Mouse (Mus musculus) layer of hippocampus, adult 8-10 months (tissue): Measurements from ENCODE around the gene Ctc1. TPM values are rescaled to one million over a fixed set of nuclear protein-coding genes. Genes with fewer than 3 reads are reported as not detected.

Experiments
- DNase-seq, 2 experiments: peaks; one replicate each; pipeline ENCODE4 v3.0.0; 2022; ENCODE audit warnings: low spot score in 2 of 2
- total RNA-seq, 4 experiments: library from RNA; stranded (reverse); gene quantifications; 2 replicates each; pipeline ENCODE4 v1.2.4; 2022

Gene Ctc1
- total RNA-seq, 4 experiments from 2014 or later: 39.8 to 46.9 (median 41.8) TPM

DNA sequence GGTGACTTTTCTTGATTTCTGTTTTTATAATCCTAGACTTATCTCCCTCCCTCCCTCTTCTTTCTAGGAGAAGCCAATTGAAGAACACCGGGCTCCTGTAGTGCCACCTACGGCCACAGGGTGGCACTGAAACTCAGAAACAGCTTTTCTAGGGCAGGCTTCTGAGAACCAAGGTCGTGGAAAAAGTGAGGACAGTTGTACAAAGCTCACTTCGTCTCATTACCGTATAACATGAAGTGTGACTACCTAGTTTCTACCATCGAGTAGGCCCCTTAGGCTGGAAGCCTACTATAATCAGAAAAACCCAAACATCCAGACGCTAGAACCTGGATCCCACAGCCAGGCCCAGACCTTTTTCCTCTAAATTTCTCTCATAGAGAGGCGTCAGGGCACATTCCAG, 51.2 kb downstream of the Ctc1 start:
- peak; percentile 80 to 91 for DNase-seq

DNA sequence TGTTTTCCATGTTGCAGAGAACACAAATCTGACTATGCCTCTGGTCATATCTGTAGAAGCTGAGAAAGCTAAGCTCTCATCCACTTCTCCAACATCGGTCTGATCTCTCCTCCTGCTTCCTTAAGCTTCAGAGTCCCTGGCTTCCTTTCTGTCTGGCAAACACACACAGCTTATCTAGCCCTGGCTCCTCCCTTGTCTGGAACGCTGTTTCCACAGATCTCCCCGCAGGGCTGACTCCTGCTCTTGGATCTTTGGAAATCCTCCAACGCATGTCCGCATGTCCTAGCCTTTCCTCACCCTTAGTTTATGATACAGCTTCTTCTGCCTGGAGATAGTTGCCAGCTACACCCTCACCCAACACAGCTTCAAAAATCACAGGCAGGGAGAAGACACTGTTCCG, 51.9 kb downstream of the Ctc1 start:
- no peak for DNase-seq

DNA sequence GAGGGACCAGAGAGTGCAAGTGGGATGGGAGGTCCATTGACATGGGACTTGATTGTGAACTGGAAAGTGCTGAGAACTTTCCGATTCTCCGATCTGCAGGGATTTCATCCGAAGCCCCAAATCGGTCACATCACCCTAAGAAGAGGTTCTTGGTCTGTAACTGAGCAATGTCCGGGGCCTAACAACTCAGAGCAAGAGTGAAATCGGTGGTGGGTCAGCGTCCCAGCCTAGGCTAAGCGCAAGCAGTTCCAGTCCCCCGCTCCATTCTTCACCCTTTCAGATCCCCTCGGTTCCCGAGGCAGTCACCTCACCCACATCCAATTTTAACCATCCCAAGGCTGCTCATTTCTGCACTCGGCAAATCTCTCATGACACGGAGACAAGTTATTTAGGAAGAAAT, 54.4 kb downstream of the Ctc1 start:
- no peak for DNase-seq

DNA sequence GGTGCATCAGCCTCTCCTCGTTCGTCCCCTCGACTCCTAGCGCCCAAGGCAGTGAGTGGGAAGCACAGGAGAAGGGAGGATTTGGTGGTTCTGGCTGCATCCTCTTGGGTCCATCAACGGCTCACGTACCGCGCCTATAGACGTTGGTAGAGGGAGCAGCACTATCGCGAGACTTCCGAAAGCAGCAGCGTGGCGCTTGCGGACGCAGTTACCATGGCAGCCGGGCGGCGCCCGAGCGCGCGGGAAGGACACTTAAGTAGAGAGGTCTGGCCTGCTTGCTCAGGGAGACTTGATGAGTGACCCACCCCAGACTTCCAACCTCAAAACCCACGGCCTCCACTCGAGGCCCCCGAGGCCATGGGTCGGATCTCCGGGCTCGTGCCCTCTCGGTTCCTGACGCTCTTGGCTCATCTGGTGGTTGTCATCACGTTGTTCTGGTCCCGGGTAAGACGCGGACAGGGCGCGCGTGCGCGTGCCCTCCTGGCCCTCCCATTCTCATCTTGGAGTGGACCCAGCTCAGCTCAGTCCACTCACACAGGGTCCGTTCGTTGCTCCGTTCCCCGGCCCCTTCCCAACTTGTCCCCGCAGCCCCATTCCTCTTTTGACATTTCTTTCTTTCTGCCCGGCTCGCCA, 55.0 kb downstream of the Ctc1 start, which contains the start of gene Tmem107:
Gene Tmem107 (plus strand): TSS at position 217 of the 633 bp plus-strand sequence.
- peak; percentile 91 to 95 for DNase-seq

DNA sequence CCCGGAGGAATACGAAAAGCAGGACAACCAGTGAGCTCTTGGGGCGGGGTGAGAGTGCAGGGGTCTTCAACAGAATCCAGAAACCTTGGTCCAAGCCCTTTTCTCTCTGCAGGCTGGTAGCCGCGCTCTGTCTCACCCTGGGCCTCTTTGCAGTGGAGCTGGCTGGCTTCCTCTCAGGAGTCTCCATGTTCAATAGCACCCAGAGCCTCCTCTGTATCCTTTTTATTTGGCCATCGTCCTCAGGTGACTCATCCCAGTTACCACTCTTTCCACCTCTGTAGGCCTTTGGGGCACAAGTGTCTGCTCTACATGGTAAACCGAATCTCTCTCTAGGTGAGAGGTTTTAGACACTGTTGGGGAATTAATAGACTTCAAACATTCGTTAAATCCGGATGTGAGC, 55.6 kb downstream of the Ctc1 start:
- peak in 1 of 2 experiments; percentile 32 for DNase-seq

DNA sequence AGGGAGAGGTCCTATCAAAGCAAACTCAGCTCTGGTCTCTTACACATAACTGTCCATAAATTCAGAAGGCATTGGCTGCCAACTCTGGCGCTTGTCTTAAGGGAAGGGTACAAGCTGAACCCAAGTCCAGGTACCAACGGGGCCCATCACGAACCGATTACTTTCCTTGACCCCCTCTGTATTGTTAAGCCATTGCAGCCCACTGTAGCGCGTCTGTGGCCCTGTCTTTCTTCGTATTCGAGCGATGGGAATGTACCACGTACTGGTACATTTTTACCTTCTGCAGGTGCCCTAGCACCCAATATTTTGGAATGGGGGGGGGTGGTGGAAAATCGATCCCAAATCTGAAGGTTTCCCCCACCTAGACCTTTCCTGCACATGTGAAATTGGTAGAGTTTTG, 56.5 kb downstream of the Ctc1 start:
- DNase-seq: no peak

DNA sequence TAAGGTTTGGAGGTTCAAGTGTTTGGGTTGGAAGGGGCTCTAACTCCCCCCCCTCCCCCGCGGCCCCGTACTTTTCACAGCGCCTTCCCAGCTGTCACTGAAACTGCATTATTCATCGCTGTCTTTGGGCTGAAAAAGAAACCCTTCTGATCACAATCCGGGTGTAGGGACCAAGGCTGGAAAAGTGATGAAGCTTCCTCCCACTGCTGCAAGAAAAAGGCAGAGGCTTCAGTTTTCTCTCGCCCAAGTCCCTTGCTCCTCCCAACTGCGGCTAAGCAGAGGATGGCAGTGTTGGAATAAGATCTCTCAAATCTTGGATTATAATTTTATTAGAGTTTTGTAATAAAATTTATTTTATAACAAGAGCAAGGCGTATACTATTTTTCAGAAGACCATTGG, 57.0 kb downstream of the Ctc1 start:
- DNase-seq: no peak

DNA sequence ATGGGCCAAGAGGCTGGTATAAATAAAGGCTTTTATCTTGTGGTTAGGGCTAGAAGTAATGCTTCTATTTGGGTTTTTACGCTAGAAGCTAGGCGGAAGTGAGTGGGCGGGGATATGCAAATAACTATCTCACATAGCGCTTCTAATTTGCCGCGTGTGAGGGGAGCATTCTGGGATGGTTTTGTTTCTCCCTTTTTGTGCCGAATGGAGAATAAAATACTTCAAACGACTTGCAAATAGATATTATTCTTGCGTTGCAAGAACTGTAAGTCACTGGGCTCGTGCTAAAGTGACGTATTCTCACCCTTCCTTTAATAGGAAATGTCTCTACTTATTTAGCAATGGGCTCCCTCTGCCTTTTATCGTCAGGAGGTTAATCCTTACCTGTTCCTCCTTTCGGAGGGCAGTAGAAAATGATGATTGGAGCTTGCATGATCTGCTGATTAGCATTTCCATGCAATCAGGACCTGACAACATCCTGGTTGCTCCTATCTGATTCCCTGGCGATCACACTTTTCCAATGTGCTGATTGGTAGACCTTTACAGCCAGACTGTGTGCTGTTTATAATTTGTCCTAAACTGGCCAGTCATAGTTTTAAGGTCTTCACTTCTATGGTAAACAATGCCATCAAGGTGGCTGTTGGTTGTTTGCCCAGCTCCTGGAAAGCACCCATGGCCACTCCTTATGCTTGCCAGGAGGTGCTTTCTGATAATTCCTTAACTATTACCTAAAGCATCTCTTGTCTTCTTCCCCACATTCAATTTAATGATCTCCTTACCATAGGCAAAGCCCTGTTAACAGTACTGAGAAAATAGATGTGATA, 57.6 kb downstream of the Ctc1 start:
- peak; percentile 84 to 88 for DNase-seq

DNA sequence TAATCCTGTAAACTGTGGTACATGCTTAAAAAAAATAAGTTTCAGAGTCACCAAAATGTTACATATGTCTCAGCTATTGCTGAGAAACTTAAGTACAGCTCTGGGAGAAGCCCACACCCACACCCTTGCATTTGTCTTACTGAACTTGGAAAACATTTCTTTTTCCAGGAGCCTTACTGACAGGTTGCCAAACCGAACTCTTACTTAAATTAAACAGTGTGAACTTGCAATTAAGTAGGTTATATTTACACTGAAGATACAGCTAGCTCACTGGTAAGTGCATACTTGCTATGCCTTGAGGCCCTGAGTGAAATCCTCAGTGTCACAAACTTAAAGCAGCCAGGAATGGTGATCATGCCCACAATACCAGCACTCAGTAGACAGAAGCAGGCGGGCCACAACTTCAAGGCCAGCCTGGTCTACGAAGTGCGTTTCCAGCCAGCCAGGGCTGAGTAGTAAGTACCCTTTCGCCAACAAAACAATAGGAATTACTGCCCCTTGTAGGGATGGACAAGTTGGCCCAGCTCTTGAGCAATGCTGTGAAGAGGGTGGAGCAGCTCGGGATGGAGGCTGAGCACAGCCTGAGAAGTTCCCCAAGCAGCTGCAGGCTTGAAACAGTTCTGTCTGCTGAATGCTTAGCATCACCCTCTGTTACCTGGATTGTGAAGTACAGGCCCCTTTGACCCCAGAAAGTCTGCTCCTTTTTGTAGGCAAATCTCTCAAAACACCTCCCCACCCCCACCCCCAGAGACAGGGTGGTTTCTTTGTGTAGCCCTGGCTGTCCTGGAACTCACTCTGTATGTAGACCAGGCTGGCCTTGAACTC, 58.5 kb downstream of the Ctc1 start:
- DNase-seq: no peak

DNA sequence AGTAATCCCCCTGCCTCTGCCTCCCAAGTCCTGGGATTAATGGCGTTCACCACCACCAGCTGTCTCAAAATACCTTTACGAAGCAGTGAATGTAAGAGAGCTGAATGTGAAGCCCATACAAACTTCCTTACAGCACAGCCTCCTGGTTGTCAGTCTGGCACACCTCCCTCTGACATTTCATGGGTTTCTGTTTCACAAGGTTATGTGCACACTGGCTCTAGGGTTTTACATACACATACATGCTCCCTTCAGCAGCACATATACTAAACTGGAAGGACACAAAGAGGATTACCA, 59.0 kb downstream of the Ctc1 start:
- no peak for DNase-seq

DNA sequence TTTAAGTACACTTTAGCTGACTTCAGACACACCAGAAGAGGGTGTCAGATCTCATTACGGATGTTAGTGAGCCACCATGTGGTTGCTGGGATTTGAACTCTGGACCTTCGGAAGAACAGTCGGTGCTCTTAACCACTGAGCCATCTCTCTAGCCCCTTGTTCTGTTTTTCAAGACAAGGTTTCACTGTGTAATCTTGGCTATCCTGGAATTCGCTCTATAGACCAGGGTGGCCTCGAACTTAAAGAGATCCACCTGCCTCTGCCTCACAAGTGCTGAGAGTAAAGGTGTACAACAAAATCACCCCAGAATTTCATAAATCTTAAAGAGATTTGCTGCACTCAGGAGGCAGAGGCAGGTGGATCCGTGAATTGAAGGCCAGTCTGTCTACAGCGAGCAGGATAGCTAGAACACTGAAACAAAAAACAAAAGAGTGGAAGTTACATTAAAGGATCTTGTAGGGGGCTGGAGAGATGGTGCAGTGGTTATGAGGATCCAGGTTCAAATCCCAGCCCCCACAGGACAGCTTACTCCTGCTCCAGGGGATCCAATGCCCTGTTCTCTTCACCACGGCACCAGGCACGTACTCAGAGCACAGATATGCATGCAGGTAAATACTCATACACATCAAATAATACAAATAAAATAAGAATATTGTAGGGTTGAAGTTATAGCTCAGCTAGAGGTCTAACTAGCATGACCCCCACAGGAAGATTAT, 60.2 kb downstream of the Ctc1 start:
- no peak for DNase-seq

DNA sequence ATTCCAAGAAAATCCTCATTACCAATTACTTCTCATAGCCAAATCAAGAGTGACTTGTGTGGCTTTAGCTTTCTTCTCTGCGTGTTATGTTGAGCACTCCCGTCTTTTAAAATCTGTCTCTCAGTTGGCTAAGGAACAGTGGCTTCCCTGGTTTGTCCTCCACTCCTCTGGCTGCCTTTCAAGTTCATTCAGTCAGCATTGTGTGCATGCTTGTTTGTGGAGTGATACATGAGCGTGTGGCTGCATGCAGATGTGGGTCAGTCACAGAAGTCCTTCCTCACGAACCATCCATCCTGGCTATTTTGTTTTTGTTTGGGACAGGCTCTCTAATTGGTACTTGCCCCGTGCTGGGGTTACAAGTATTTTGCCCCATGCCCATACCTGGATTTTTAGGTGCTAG, 60.9 kb downstream of the Ctc1 start:
- DNase-seq: no peak

DNA sequence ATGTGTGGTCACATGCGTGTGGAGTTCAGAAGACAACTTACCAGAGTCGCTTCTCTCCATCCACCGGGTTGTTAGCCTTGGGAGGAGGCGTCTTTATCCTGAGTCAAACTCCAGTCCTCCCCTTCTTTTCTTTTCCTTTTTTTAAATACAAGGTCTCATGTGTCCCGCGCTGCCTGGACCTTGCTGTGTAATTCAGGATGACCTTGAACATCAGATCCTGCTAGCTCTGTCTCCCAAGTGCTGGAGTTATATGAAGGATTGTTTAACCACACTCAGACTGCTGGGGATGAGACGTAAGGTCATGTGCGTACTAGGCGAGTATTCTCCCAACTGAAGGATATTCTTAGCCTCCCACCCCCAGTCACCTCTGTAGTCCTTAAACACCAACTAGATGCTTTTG, 61.6 kb downstream of the Ctc1 start:
- no peak for DNase-seq

DNA sequence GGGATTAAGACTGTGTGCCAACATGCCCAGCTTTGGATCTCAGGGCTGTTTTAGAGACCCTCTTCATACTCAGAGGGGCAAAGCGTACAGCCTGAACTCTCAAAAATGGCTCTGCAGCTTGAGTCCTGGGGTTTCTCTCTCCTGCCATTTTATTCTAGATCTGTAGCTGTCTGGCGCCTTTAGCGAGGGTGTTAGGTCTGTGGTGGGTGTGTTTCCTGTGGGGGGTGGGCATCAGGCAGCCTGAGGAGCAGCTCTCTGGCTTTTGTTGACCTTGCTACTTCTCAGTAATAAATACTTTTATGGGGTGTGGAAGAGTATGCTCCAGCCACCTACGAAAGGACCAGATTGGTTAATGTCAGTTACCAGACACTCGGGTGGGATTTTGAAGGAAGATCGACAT, 62.3 kb downstream of the Ctc1 start:
- DNase-seq: no peak

DNA sequence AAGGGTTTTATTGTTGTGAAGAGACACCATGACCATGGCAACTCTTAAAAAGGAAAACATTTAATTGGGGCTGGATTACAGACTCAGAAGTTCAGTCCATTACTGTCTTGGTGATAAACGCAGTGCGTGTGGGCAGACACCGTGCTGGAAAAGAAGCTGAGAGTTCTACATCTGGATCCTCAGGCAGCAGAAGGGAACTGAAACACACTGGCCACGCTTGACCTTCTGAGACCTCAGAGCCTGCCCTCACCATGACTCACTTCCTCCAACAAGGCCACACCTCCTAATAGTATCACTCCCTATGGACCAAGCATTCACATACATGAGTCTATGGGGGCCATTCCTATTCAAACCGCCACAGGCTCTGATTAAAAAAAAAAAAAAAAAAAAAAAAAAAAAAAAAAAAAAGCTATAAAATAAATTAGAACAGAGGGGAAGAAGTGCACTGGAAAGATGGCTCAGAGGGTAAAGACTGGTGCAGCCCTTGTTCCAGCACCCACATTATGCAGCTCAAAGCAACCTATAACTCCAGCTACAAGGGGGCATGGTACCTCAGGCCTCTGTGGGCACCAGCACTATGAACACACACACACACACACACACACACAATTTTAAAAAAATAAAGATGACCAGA, 63.2 kb downstream of the Ctc1 start:
- DNase-seq: no peak

DNA sequence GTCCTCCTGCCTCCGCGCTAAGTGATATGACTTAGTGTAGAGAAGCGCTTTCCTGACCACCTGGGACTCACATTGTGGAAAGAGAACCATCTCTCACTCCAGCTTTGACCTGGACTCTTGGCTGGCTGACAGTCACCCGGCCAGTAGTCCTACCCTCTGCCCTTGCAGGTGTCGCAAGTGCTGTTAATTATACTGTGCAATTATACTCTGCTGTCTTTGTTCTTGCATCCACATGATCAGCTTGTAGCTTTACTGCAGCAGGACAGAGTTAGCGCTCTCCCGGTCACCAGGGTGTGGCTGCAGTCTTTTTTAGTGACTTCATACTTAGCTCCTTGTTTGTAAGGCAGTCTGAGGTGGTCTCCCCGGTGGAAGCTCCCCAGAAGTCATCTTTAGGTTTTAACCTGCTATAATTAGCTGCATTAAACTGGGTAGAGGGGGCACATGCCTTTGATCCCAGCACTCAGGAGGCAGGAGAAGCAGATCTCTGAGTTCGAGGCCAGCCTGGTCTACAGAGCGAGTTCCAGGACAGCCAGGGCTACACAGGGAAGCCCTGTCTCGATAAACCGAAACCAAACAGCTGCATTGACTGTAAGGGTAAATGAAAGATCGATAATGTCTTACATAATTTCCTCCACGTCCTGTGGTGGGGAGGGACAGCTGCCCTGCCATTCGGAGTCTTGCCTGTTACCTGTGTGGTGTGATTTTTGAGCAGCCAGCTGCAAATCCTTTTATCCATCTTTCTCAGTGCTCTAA, 64.6 kb downstream of the Ctc1 start:
- DNase-seq: no peak

DNA sequence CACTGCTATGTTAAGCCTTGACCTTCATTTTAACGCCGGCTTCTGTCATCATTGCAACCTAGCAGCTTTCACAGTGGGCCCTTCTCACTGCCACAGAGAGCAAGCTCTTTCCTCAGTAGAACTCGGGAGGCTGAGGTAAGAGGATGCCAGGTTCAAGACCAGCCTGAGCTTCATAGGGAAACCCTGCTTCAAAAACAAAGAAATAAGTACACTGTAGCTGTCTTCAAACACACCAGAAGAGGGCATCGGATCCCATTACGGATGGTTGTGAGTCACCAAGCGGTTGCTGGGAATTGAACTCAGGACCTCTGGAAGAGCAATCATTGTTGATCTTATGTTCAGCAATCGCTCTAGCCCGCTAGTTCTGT, 65.1 kb downstream of the Ctc1 start:
- no peak for DNase-seq

DNA sequence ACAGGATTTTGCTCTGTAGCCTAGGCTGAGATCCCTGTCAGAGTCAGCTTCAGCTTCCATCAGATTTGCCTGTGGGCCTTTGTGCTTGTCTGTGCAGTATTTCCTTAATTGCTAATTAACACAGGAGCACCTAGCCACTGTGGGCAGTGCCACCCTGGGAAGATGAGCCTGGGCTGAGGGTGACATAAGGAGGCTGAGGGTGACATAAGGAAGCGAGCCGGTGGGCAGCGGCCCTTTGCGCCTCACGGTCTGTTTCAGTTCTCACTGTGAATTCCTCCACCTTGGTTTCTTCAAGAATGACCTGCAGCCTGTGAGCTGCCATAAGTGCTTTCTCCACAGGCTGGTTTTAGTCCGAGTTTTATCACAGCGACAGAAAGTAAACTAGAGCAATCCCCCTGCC, 65.9 kb downstream of the Ctc1 start:
- DNase-seq: no peak

DNA sequence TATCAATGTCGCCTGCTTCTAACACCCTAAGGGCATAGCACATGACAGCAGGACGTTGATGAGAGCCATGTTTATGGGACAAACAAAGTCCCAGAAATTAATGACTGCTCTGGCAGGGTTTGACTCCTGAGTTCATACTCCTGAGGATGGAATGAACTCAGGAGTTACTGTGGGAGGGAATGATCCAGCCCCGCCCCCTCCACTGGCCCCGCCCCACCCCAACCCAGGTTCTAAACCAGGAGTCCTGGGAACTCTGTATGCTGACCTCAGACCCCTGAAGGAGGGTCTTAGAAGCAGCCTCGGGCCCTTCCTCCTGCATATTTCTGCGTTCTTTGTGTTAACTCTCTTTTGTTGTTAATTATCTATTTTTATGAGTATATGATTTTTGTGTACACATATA, 69.9 kb downstream of the Ctc1 start:
- no peak for DNase-seq
